Mouse (Mus musculus): ENCODE results near the gene Fam57b. TPM values are rescaled to one million over a fixed set of nuclear protein-coding genes. Genes with fewer than 3 reads are reported as not detected.
A peak's percentile ranks its signal among the peaks of the same experiment; 100 is the strongest.

The Fam57b gene
- total RNA-seq, 2 experiments from 2014 or later = 8.9 to 10.4 TPM

DNA sequence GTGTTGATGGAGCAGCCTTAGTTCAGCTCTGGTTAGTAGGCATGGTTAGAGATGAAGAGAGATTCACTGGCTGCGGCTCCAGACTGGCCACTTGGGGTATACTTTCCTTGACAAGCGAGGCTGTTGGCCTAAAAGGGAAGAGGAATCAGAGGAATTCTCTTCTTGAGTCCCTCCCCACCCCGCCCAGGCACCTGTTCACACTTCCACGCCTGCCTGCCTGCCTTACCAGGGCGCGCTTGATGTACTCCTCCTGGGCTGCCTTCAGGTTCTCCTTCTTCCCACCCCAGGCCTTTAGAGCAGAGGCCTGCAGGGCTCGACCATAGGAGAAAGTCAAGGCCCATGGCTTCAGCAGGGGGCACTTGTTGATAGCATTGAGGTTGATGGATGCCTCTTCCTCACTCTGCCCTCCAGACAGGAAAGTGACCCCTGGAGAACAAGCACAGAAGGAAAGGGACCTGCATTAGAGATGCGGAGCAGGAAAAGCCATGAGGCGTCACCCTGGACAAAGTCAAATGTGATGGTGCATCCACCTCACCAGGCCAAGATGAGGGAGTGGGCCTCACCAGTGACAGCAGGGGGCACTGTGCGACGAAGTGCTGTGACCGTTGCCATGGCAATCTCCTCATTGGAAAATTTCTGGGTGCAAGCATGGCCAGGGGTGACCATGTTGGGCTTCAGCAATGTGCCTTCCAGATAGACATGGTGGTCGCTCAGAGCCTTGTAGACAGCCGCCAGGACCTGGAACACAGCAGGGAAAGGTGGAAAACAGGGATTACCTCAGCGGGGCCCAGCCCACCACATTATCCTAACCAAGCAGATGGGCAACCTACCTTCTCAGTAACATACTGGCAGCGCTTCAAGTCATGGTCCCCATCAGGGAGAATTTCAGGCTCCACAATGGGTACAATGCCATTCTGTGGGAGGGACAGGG lies 1.8 kb upstream of the Fam57b start:
- intact Hi-C loops (cut with DNase I) = no loop called here
- no peak for DNase-seq (ENCODE audit: low spot score)

- DNase-seq (ENCODE audit: low spot score) = no peak
- intact Hi-C loops (cut with DNase I) = no loop called here
Observed at GRCm38 (mm10) chr7:126796350-126796932, 1.0 kb upstream of the Fam57b start.

GRCm38 (mm10) chr7:126798127-126799049 lies 920 bp downstream of the Fam57b start:
- DNase-seq (ENCODE audit: low spot score) = no peak
- intact Hi-C loops (cut with DNase I) = no loop called here

- intact Hi-C loops (cut with DNase I) = no loop called here
- peak; percentile 98 for DNase-seq (ENCODE audit: low spot score)
Observed at GRCm38 (mm10) chr7:126799050-126799467, 1.6 kb downstream of the Fam57b start.

DNA sequence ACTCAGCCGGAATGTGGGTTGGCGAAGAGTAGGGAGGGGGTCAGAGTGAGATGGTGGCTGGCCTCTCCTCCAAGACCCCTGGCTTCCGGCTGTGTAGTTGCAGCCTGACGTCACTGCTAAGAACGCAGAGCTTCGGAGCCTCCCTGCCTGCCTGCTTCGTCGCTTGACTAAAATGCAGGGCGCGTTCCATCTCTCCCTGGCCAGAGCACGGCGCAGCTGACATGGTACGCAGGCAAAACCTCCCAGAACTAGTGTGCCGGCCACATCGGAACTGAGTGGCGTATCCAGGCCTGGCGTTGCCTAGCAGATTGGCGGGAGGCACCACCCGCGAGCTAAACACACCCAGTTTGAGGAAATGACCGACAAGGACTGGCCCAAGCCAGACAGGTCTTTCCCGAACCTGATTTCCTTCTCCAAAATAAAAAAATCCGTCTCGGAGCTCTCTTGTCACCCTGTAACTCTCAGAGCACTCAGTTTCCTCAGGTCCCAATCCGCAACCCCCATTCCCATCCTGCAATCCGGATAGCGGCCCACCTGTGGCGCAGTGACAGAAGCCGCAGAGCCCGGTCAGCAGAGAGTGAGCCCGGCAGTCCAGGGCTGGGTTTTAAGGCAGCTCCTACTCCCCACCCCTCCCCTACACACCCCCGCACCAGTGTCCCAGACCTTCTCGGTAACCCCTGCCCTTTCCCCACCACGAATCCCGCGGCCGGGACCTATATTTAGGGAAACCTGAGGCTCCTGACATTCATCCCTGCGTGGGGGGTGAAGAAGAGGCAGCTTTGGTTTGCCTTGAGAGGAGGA lies 2.2 kb downstream of the Fam57b start:
- no peak for DNase-seq (ENCODE audit: low spot score)
- intact Hi-C loops (cut with DNase I) = loop anchor here (5.0 kb wide), 1 partner anchor 233 kb away; no protein-coding TSS in a partner anchor

DNA sequence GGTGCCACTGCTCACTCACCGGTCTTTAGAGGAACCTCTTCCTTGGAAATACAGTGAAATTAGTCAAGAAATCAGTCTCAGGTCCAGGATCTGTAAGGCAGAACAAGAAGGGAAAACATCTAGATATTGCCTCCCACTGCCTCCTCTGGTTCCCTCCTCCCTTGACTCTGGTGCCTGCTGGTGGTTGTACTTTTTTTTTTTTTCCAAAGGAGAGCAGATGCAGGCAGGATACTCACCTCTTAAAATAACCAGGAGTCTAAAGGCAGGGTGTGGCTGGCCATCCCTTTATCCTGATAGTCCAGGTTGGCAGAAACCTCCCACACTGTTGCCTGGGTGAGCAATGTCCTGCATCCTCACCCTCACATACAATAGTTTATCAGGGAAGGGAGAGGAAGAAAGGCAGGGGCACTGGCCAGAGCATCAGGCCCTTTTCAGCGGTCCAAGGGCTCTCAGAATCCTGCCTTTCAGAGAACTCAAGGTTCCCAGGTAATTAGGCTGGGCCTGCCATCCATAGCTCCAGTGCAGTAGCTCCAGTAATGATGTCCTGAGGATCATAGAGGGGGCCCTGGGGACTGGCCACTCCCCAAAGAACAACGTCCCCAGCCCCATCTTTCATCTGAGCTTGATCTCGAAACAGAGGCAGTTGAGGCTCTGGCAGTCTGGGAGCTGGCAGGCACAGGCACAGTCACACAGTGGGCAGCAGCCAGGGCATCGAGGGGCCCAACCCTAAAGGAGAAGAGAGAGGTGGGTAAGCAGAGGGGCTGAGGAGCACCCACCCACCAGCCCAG lies 3.0 kb downstream of the Fam57b start:
- intact Hi-C loops (cut with DNase I) = loop anchor here (5.0 kb wide), 1 partner anchor 232 kb away; no protein-coding TSS in a partner anchor
- DNase-seq (ENCODE audit: low spot score) = no peak

DNA sequence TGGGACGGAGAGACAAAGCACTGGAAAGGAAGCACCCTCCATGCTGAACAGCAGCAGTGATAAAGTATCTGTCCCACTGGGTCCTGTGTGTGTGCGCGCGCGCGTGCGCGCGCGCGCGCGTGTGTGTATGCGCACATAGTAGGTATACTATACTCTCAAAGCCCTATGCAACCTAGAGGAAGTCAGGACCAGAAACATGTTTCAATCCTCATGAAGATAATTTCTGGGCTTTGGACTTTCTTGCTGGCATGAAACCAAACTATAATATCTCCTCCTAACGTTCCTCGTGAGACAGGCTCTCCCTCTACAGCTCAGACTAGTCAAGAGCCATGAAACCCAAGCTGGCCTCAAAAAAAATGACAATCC lies 3.6 kb downstream of the Fam57b start:
- intact Hi-C loops (cut with DNase I) = loop anchor here (5.0 kb wide), 1 partner anchor 231 kb away; no protein-coding TSS in a partner anchor
- DNase-seq (ENCODE audit: low spot score) = no peak

- intact Hi-C loops (cut with DNase I) = loop anchor here (5.0 kb wide), 1 partner anchor 230 kb away; no protein-coding TSS in a partner anchor
- no peak for DNase-seq (ENCODE audit: low spot score)
Observed at GRCm38 (mm10) chr7:126802134-126802889, 4.8 kb downstream of the Fam57b start.

DNA sequence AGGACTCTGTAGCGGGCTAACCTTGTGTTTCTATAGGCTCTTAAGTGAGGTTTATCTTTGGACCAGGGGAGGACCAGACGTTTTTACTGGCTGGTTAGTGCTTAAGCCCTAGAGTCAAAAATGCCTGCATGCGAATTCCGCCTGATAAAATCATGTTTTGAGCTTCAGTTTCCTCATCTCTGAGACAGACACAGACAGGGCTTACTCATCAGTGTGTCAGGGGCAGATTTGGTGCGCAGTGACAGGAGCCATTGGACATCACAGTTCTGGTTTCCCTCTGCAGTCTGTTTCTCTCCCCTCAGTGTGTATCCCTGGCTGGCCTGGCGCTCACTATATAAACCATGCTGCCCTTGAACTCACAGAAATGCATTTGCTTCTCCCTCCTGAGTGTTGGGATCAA lies 5.7 kb downstream of the Fam57b start:
- intact Hi-C loops (cut with DNase I) = loop anchor here (5.0 kb wide), 1 partner anchor 229 kb away; no protein-coding TSS in a partner anchor
- no peak for DNase-seq (ENCODE audit: low spot score)

- intact Hi-C loops (cut with DNase I) = loop anchor here (5.0 kb wide), 1 partner anchor 229 kb away; no protein-coding TSS in a partner anchor
- no peak for DNase-seq (ENCODE audit: low spot score)
Observed at GRCm38 (mm10) chr7:126803751-126804150, 6.3 kb downstream of the Fam57b start.

DNA sequence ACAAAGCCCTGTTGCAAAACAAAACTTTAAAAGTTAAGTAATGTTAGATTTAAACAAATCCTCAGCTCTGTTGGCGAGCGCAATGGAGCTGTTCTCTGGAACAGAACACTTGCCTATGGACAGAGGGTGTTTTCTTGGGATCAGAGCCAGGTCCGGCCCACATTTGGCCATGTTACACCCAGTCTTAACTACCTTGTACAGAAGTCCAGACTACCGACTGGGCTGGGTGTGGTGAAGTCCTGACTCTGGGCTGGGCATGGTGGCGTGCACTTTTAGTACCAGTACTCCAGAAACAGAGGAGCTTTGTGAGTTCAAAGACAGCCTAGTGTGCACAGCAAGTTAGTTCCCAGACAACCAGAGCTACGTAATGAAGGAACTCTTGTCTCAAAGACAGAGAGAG lies 9.5 kb downstream of the Fam57b start:
- no peak for DNase-seq (ENCODE audit: low spot score)

DNA sequence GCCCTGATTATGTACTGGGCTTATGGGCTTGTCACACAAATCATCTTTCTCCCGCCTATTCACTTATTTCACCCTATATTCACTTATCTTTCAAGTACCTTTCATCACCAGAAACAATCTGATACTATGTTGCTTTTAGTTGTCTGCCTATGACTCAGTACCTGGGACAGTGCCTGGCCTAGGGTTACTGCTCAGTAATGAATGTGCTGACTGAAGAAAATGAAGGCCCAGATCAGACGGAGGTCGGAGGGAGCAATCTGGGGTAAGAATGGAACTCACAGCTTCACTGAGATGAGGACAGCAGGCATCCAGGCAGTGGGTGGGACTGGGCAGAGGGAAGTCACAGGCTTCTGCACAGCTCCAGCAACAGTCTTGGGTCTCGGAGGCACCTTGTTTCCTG lies 9.9 kb downstream of the Fam57b start:
- intact Hi-C loops (cut with DNase I) = no loop called here
- no peak for DNase-seq (ENCODE audit: low spot score)

More for the DNA sequence above, 9.5 kb downstream of the Fam57b start:
- intact Hi-C loops (cut with DNase I) = no loop called here

GRCm38 (mm10) chr7:126808703-126809455 lies 11.4 kb downstream of the Fam57b start:
- intact Hi-C loops (cut with DNase I) = no loop called here
- peak; percentile 80 for DNase-seq (ENCODE audit: low spot score)

DNA sequence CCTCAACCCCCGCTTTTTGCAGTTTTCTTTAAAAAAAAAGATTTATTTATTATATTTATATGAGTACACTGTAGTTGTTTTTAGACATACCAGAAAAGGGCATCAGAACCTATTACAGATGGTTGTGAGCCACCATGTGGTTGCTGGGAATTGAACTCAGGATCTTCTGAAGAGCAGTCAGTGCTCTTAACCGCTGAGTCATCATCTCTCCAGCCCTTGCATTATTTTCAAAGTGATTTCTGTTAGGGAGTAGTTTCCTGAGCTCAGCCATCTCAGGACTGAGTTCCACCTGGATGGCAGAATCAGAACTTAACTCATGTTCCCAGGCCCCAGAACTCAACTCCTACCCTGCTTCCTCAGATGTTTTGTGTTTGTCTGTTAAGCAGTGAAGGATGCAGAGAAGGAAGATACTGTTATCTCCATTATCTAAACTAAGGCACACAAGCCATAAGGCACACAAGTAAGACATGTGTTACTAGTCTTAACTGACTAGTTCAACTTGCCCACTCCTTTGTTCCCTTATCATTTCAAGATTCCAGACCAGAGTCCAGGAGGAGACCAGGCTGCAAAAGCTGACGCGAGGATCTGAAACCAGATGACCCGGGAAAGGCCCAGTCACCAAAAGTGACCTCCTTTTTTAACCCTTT lies 12.4 kb downstream of the Fam57b start:
- DNase-seq (ENCODE audit: low spot score) = no peak

GRCm38 (mm10) chr7:126815726-126816222 lies 18.3 kb downstream of the Fam57b start:
- DNase-seq (ENCODE audit: low spot score) = no peak
- intact Hi-C loops (cut with DNase I) = no loop called here

More for the DNA sequence above, 12.4 kb downstream of the Fam57b start:
- intact Hi-C loops (cut with DNase I) = no loop called here

DNA sequence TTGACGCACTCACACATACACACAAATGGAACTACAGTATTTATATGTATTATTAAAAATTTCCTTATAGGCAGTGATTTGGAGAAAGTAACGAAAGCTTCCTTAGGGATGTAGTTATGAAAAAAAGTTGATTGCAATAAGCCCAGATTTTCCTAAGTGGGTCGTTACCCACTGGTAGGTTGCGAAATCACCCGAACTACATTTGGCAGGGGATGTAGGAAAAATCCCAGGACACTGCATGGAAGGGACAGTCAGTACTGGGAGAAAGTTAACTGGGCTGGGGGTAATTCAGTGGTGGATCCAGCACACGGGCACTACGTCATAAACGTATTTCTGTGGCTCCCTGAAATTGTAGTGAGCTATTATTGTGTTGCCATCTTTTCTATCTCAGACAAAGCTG lies 19.0 kb downstream of the Fam57b start:
- no peak for DNase-seq (ENCODE audit: low spot score)
- intact Hi-C loops (cut with DNase I) = no loop called here

Data from heart, postnatal 25 days (tissue).